Mouse (Mus musculus) bone marrow, adult 2 months (tissue): Measurements from ENCODE around the gene Slc24a5.

Experiments
- CTCF ChIP-seq: fragments of 200-500 bp; IDR thresholded peaks from 2 replicates; pipeline ENCODE4 v1.5.1; 2011; ENCODE audit warnings: low read length, control low read depth; ENCODE audit not compliant: control insufficient read depth, insufficient read depth
- POLR2A ChIP-seq: fragments of 200-500 bp; IDR thresholded peaks from 2 replicates; pipeline ENCODE4 v1.6.1; 2011; ENCODE audit warnings: low read depth, mild to moderate bottlenecking, control low read depth, low read length, borderline replicate concordance; ENCODE audit not compliant: control insufficient read depth

GRCm38 (mm10) chr2:125067894-125068293 lies at the start of gene Slc24a5:
- no peak for TF ChIP-seq CTCF
- TF ChIP-seq POLR2A, result no peak
